18 mouse cellular contexts compared by ENCODE assay signal in the genomic region with DNA sequence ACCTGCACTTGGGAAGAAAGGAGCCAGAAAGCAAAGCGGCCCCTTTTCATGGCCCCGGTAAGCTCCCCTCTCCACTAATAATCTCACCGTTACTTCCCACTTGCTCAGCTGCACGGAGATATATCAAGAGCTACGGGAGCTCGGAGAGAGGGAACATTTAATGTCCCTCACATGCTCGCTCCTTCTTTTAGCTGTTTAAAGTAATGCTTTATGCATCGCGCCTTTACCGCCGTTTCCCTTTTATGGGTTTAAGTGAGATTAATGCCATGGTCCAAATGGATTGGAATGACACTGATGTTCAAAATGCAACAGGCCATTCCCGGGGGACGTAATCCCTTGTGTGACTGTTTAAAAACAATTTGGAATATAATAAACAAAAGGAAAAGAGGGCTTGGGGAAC.
DNase-seq lines count a peak whose midpoint lies in the region; ATAC-seq and TF ChIP-seq lines count a peak whose summit lies in the region.
"Had no signal": no experiment of that assay in that cellular context is flagged by ENCODE, and none has a peak within 500 bp of the region (broad histone marks: within the 10 kb centered on the region; RNA-seq: fewer than 3 reads in every experiment).

No protein-coding gene starts in this region.

- H3K27ac ChIP-seq in forebrain, embryonic 14.5 days (ENCODE audit: low read depth, low read length) = no peak overlapping the region
- H3K27ac ChIP-seq in forebrain, embryonic 10.5 days = no peak overlapping the region
- H3K27ac ChIP-seq in neural tube, embryonic 12.5 days = no peak overlapping the region
- no peak overlapping the region for H3K27ac ChIP-seq in limb, embryonic 14.5 days (replicated peaks; ENCODE audit: low read depth, low read length)
- H3K27ac ChIP-seq: embryonic facial prominence, embryonic 10.5 days; heart, embryonic 13.5 days; hindbrain, embryonic 15.5 days had no signal

- intact Hi-C loops in left cerebral cortex, postnatal 4 days (cut with DNase I) = no loop called here

- peak; percentile 16 for DNase-seq in forebrain, embryonic 14.5 days (ENCODE audit: low spot score)
- DNase-seq in forebrain, embryonic 10.5 days (ENCODE audit: extremely low spot score, low spot score) = no peak
- no peak for DNase-seq in neural tube, embryonic 10.5 days (ENCODE audit: extremely low spot score, low spot score)
- no peak for DNase-seq in limb, embryonic 14.5 days (ENCODE audit: low spot score)
- no peak for DNase-seq in adrenal gland, adult (ENCODE audit: inconsistent age in 2 of 2, low spot score in 1 of 2)
- DNase-seq in left cerebral cortex, postnatal 4 days = no peak
- DNase-seq: adrenal gland, adult 8-10 months; cerebellum, adult 11-12 months; cerebellum, adult 9-10 months; cerebellum, postnatal 25 days; gastrocnemius, postnatal 10 days; heart, postnatal 36 days had no signal

- no peaks in the 10 kb centered on the region for H3K9me3 ChIP-seq in forebrain, embryonic 14.5 days (replicated peaks; ENCODE audit: control insufficient read depth, low read length)
- no peaks in the 10 kb centered on the region for H3K9me3 ChIP-seq in forebrain, embryonic 10.5 days
- H3K9me3 ChIP-seq in neural tube, embryonic 12.5 days = no peaks in the 10 kb centered on the region
- H3K9me3 ChIP-seq in limb, embryonic 14.5 days (ENCODE audit: control insufficient read depth, low read length) = no peaks in the 10 kb centered on the region
- H3K9me3 ChIP-seq: embryonic facial prominence, embryonic 10.5 days; heart, embryonic 13.5 days; hindbrain, embryonic 15.5 days had no signal

- no peak for ATAC-seq in forebrain, embryonic 14.5 days
- no peak for ATAC-seq in neural tube, embryonic 12.5 days (ENCODE audit: low FRiP score, low read depth)
- ATAC-seq in limb, embryonic 14.5 days (ENCODE audit: low FRiP score, low read depth) = no peak
- ATAC-seq: inflammation-experienced regulatory T-cells, adult 6 months; intestine, postnatal 0 days had no signal

- no peak overlapping the region for H3K4me2 ChIP-seq in forebrain, embryonic 14.5 days (ENCODE audit: low read length)
- H3K4me2 ChIP-seq in neural tube, embryonic 12.5 days (replicated peaks) = peak overlapping the region; percentile 30; the same call in 1 of the 2 replicates
- 0 out of 2 replicates have a peak overlapping the region, but pooled peaks have one; percentile 3 for H3K4me2 ChIP-seq in limb, embryonic 14.5 days (replicated peaks; ENCODE audit: low read depth, low read length, severe bottlenecking)
- H3K4me2 ChIP-seq: hindbrain, embryonic 15.5 days had no signal

- no peak overlapping the region for H3K9ac ChIP-seq in forebrain, embryonic 14.5 days (ENCODE audit: low read length)
- no peak overlapping the region for H3K9ac ChIP-seq in neural tube, embryonic 12.5 days
- no peak overlapping the region for H3K9ac ChIP-seq in limb, embryonic 14.5 days (ENCODE audit: low read depth, low read length, severe bottlenecking)
- H3K9ac ChIP-seq: heart, embryonic 13.5 days; hindbrain, embryonic 15.5 days had no signal

- no peaks in the 10 kb centered on the region for H3K36me3 ChIP-seq in forebrain, embryonic 14.5 days (ENCODE audit: control insufficient read depth, insufficient read depth, low read length)
- no peaks in the 10 kb centered on the region for H3K36me3 ChIP-seq in forebrain, embryonic 10.5 days (replicated peaks)
- H3K36me3 ChIP-seq in neural tube, embryonic 12.5 days = no peaks in the 10 kb centered on the region
- H3K36me3 ChIP-seq in limb, embryonic 14.5 days (ENCODE audit: control insufficient read depth, insufficient read depth, low read length) = no peaks in the 10 kb centered on the region
- H3K36me3 ChIP-seq: embryonic facial prominence, embryonic 10.5 days; heart, embryonic 13.5 days; hindbrain, embryonic 15.5 days had no signal

- TF ChIP-seq POLR2A in limb, embryonic 14.5 days (IDR thresholded peaks at IDR 0.05; ENCODE audit: borderline replicate concordance, extremely low read depth, insufficient read depth, insufficient read length) = no peak

- H3K27me3 ChIP-seq in forebrain, embryonic 14.5 days (replicated peaks; ENCODE audit: control insufficient read depth, insufficient read depth, low read length) = no peaks in the 10 kb centered on the region
- peaks cover 7% of the 10 kb centered on the region; the same call in 1 of the 2 replicates for H3K27me3 ChIP-seq in forebrain, embryonic 10.5 days (ENCODE audit: poor library complexity, severe bottlenecking)
- no peaks in the 10 kb centered on the region for H3K27me3 ChIP-seq in neural tube, embryonic 12.5 days (replicated peaks)
- H3K27me3 ChIP-seq in limb, embryonic 14.5 days (ENCODE audit: control insufficient read depth, insufficient read depth, low read length) = no peaks in the 10 kb centered on the region
- H3K27me3 ChIP-seq: heart, embryonic 13.5 days; hindbrain, embryonic 15.5 days had no signal

- H3K4me1 ChIP-seq in forebrain, embryonic 14.5 days (ENCODE audit: control insufficient read depth, insufficient read depth, low read length) = peaks cover 4% of the 10 kb centered on the region; the same call in 1 of the 2 replicates
- peaks cover 30% of the 10 kb centered on the region for H3K4me1 ChIP-seq in forebrain, embryonic 10.5 days
- peaks cover 8% of the 10 kb centered on the region; the same call in 1 of the 2 replicates for H3K4me1 ChIP-seq in neural tube, embryonic 12.5 days
- peaks cover 13% of the 10 kb centered on the region; the same call in 1 of the 2 replicates for H3K4me1 ChIP-seq in limb, embryonic 14.5 days (ENCODE audit: control insufficient read depth, insufficient read depth, low read length)

- WGBS in forebrain, embryonic 14.5 days = 15% methylated on average over 13 of the region's 13 CpGs
- WGBS in forebrain, embryonic 10.5 days = 51% methylated on average over 13 of the region's 13 CpGs
- WGBS in neural tube, embryonic 12.5 days = 38% methylated on average over 13 of the region's 13 CpGs
- WGBS in limb, embryonic 14.5 days = 41% methylated on average over 13 of the region's 13 CpGs

- H3K4me3 ChIP-seq in forebrain, embryonic 14.5 days (ENCODE audit: low read depth, low read length) = no peak overlapping the region
- no peak overlapping the region for H3K4me3 ChIP-seq in forebrain, embryonic 10.5 days
- no peak overlapping the region for H3K4me3 ChIP-seq in neural tube, embryonic 12.5 days
- no peak overlapping the region for H3K4me3 ChIP-seq in limb, embryonic 14.5 days (replicated peaks; ENCODE audit: low read length)
- H3K4me3 ChIP-seq: embryonic facial prominence, embryonic 10.5 days; heart, embryonic 13.5 days; hindbrain, embryonic 15.5 days had no signal
